Mouse (Mus musculus) hindbrain, embryonic 13.5 days (tissue): ENCODE results near the gene Ky. TPM values are rescaled to one million over a fixed set of nuclear protein-coding genes. Genes with fewer than 3 reads are reported as not detected.

Experiments used
- ATAC-seq: fragments of 200-750 bp; cut with Nextera tagmentation; 2 replicates; pipeline ENCODE4 v1.8.0; 2017; ENCODE audit warnings: moderate TSS enrichment; ENCODE audit not compliant: low FRiP score
- H3K27ac ChIP-seq: fragments of 300-500 bp; sonication (generic); 2 replicates; pipeline ENCODE4 v1.5.1; 2015; ENCODE audit warnings: inconsistent platforms, mild to moderate bottlenecking, moderate library complexity
- H3K27me3 ChIP-seq: fragments of 300-500 bp; sonication (generic); 2 replicates; pipeline ENCODE4 v1.6.1; 2015; ENCODE audit warnings: mild to moderate bottlenecking, inconsistent platforms
- H3K36me3 ChIP-seq: fragments of 300-500 bp; sonication (generic); 2 replicates; pipeline ENCODE4 v1.6.1; 2015; ENCODE audit warnings: mild to moderate bottlenecking, inconsistent platforms
- H3K4me1 ChIP-seq: fragments of 300-500 bp; sonication (generic); replicated peaks from 2 replicates; pipeline ENCODE4 v1.6.1; 2015; ENCODE audit warnings: inconsistent platforms
- H3K4me2 ChIP-seq: fragments of 300-500 bp; sonication (generic); 2 replicates; pipeline ENCODE4 v1.6.1; 2015; ENCODE audit warnings: inconsistent platforms, mild to moderate bottlenecking, moderate library complexity
- H3K4me3 ChIP-seq: fragments of 300-500 bp; sonication (generic); 2 replicates; pipeline ENCODE4 v1.5.1; 2015; ENCODE audit warnings: mild to moderate bottlenecking, inconsistent platforms
- H3K9ac ChIP-seq: fragments of 300-500 bp; sonication (generic); 2 replicates; pipeline ENCODE4 v1.6.1; 2015; ENCODE audit warnings: mild to moderate bottlenecking, inconsistent platforms
- H3K9me3 ChIP-seq: fragments of 300-500 bp; sonication (generic); 2 replicates; pipeline ENCODE4 v1.6.1; 2016; ENCODE audit warnings: inconsistent platforms
- WGBS: fragments of 180-500 bp; shearing (Covaris S2); methylation state at CpG from one replicate; pipeline ENCODE4 v1.1.7; 2015; 5-methylcytosine and 5-hydroxymethylcytosine counted together
- polyA plus RNA-seq: library from polyadenylated mRNA; unstranded; fragments of >200 nt; fragmentation: Nextera tagmentation; extraction: Ambion mirVana; gene quantifications from 2 replicates; pipeline ENCODE4 v1.2.1, GENCODE M21; 2015

The Ky gene
- polyA plus RNA-seq, 1 experiment from 2014 or later, result 0.29 TPM

- 6% methylated on average over 11 of the region's 11 CpGs for WGBS
- H3K27ac ChIP-seq, result peak overlapping the region; percentile 97
- H3K4me3 ChIP-seq, result peak overlapping the region; percentile 37
- H3K9ac ChIP-seq, result peak overlapping the region; percentile 78
- H3K27me3 ChIP-seq, result peaks cover 23% of the 10 kb centered on the region
- no peaks in the 10 kb centered on the region for H3K9me3 ChIP-seq
- peaks cover 42% of the 10 kb centered on the region for H3K4me1 ChIP-seq
- no peaks in the 10 kb centered on the region for H3K36me3 ChIP-seq
- ATAC-seq, result peak; percentile 87
- H3K4me2 ChIP-seq, result peak overlapping the region; percentile 72
Measured at GRCm38 (mm10) chr9:102544116-102544772, 38.7 kb downstream of the Ky start.

- Histone ChIP-seq H3K4me1 (peaks cover 42% of the 10 kb centered on the region), H3K4me3 (peak overlapping the region; percentile 37), H3K4me2 (peak overlapping the region; percentile 72), H3K9ac (peak overlapping the region; percentile 78), H3K36me3 (no peaks in the 10 kb centered on the region), H3K27ac (peak overlapping the region; percentile 97), H3K27me3 (peaks cover 23% of the 10 kb centered on the region), H3K9me3 (no peaks in the 10 kb centered on the region)
- ATAC-seq, result peak; percentile 74
- WGBS, result under 1% methylated on average over 26 of the region's 26 CpGs
Measured at GRCm38 (mm10) chr9:102544773-102545366, 39.3 kb downstream of the Ky start.

- Histone ChIP-seq H3K9me3 (no peaks in the 10 kb centered on the region), H3K4me2 (peak overlapping the region; percentile 72), H3K4me1 (peaks cover 42% of the 10 kb centered on the region), H3K9ac (peak overlapping the region; percentile 78), H3K27me3 (peaks cover 23% of the 10 kb centered on the region), H3K27ac (peak overlapping the region; percentile 97), H3K4me3 (peak overlapping the region; percentile 37), H3K36me3 (no peaks in the 10 kb centered on the region)
- 16% methylated on average over 22 of the region's 22 CpGs for WGBS
- peak; percentile 11; the same call in 1 of the 2 replicates for ATAC-seq
Measured at GRCm38 (mm10) chr9:102545406-102546255, 40.1 kb downstream of the Ky start.

GRCm38 (mm10) chr9:102546256-102547027 is 40.9 kb downstream of the Ky start:
- H3K4me3 ChIP-seq, result no peak overlapping the region
- H3K9ac ChIP-seq, result no peak overlapping the region
- H3K36me3 ChIP-seq, result no peaks in the 10 kb centered on the region
- H3K27ac ChIP-seq, result no peak overlapping the region
- peaks cover 21% of the 10 kb centered on the region for H3K27me3 ChIP-seq
- peak overlapping the region; percentile 72; the same call in 1 of the 2 replicates for H3K4me2 ChIP-seq
- no peaks in the 10 kb centered on the region for H3K9me3 ChIP-seq
- H3K4me1 ChIP-seq, result peaks cover 42% of the 10 kb centered on the region
- no peak for ATAC-seq
- WGBS, result 59% methylated on average over 20 of the region's 20 CpGs

- Histone ChIP-seq H3K4me3 (no peak overlapping the region), H3K27me3 (peaks cover 21% of the 10 kb centered on the region), H3K9ac (no peak overlapping the region), H3K36me3 (no peaks in the 10 kb centered on the region), H3K4me1 (peaks cover 42% of the 10 kb centered on the region), H3K27ac (no peak overlapping the region), H3K4me2 (no peak overlapping the region), H3K9me3 (no peaks in the 10 kb centered on the region)
- ATAC-seq, result no peak
- WGBS, result 36% methylated on average over 7 of the region's 7 CpGs
Measured at GRCm38 (mm10) chr9:102547028-102547354, 41.4 kb downstream of the Ky start.

- no peak overlapping the region for H3K27ac ChIP-seq
- H3K9me3 ChIP-seq, result no peaks in the 10 kb centered on the region
- peaks cover 26% of the 10 kb centered on the region for H3K4me1 ChIP-seq
- H3K4me2 ChIP-seq, result no peak overlapping the region
- H3K27me3 ChIP-seq, result peaks cover 12% of the 10 kb centered on the region
- no peak overlapping the region for H3K9ac ChIP-seq
- no peak for ATAC-seq
- H3K36me3 ChIP-seq, result no peaks in the 10 kb centered on the region
- 93% methylated on average over 8 of the region's 8 CpGs for WGBS
- no peak overlapping the region for H3K4me3 ChIP-seq
Measured at GRCm38 (mm10) chr9:102549211-102549610, 43.7 kb downstream of the Ky start.

- 79% methylated on average over 10 of the region's 10 CpGs for WGBS
- no peak overlapping the region for H3K4me2 ChIP-seq
- H3K36me3 ChIP-seq, result no peaks in the 10 kb centered on the region
- no peaks in the 10 kb centered on the region for H3K9me3 ChIP-seq
- peaks cover 12% of the 10 kb centered on the region for H3K27me3 ChIP-seq
- H3K4me1 ChIP-seq, result peaks cover 7% of the 10 kb centered on the region; the same call in 1 of the 2 replicates
- H3K4me3 ChIP-seq, result no peak overlapping the region
- no peak overlapping the region for H3K27ac ChIP-seq
- no peak overlapping the region for H3K9ac ChIP-seq
- ATAC-seq, result no peak
Measured at GRCm38 (mm10) chr9:102551771-102552170, 46.2 kb downstream of the Ky start.

GRCm38 (mm10) chr9:102553781-102554180 is 48.2 kb downstream of the Ky start:
- H3K4me2 ChIP-seq, result no peak overlapping the region
- no peak overlapping the region for H3K27ac ChIP-seq
- H3K9me3 ChIP-seq, result no peaks in the 10 kb centered on the region; the same call in 1 of the 2 replicates
- no peaks in the 10 kb centered on the region for H3K4me1 ChIP-seq
- no peaks in the 10 kb centered on the region for H3K36me3 ChIP-seq
- WGBS, result 86% methylated on average over 3 of the region's 3 CpGs
- H3K9ac ChIP-seq, result no peak overlapping the region
- H3K4me3 ChIP-seq, result no peak overlapping the region
- ATAC-seq, result no peak
- no peaks in the 10 kb centered on the region for H3K27me3 ChIP-seq

GRCm38 (mm10) chr9:102558463-102558862 is 52.9 kb downstream of the Ky start:
- ATAC-seq, result no peak
- Histone ChIP-seq H3K36me3 (no peaks in the 10 kb centered on the region), H3K27ac (no peak overlapping the region), H3K4me2 (no peak overlapping the region), H3K27me3 (no peaks in the 10 kb centered on the region), H3K4me3 (no peak overlapping the region), H3K9me3 (no peaks in the 10 kb centered on the region; the same call in 1 of the 2 replicates), H3K4me1 (no peaks in the 10 kb centered on the region), H3K9ac (no peak overlapping the region)
- WGBS, result 95% methylated on average over 3 of the region's 3 CpGs

GRCm38 (mm10) chr9:102572888-102573287 is 67.3 kb downstream of the Ky start:
- Histone ChIP-seq H3K27me3 (no peaks in the 10 kb centered on the region), H3K27ac (no peak overlapping the region), H3K4me3 (no peak overlapping the region), H3K9me3 (no peaks in the 10 kb centered on the region; the same call in 1 of the 2 replicates), H3K4me1 (peaks cover 10% of the 10 kb centered on the region), H3K4me2 (no peak overlapping the region), H3K36me3 (no peaks in the 10 kb centered on the region), H3K9ac (no peak overlapping the region)
- ATAC-seq, result no peak
- WGBS, result 86% methylated on average over 5 of the region's 5 CpGs

- WGBS, result 85% methylated on average over 5 of the region's 5 CpGs
- Histone ChIP-seq H3K4me2 (no peak overlapping the region), H3K27ac (no peak overlapping the region), H3K36me3 (no peaks in the 10 kb centered on the region), H3K4me3 (no peak overlapping the region), H3K27me3 (no peaks in the 10 kb centered on the region), H3K9me3 (no peaks in the 10 kb centered on the region), H3K9ac (no peak overlapping the region), H3K4me1 (peaks cover 15% of the 10 kb centered on the region)
- no peak for ATAC-seq
Measured at GRCm38 (mm10) chr9:102577480-102577879, 71.9 kb downstream of the Ky start.
